Mouse (Mus musculus): ENCODE data around the gene Zfp993. TPM values are rescaled to one million over a fixed set of nuclear protein-coding genes. Genes with fewer than 3 reads are reported as not detected.

The Zfp993 gene
- polyA plus RNA-seq, 1 experiment from 2014 or later: 2.7 TPM

Other genes with a start within 250 kb of the Zfp993 start
- gene Zfp992, start 161.9 kb upstream of the Zfp993 start, polyA plus RNA-seq (2015; fragmentation: Nextera tagmentation; extraction: Ambion mirVana): 1.8 TPM in 2 replicates
- 0.10 and 0.16 TPM in 2 replicates for gene Zfp981, start 108.9 kb upstream of the Zfp993 start, polyA plus RNA-seq (2015; fragmentation: Nextera tagmentation; extraction: Ambion mirVana)